Mouse (Mus musculus) limb, embryonic 14.5 days (tissue): ENCODE results near the gene Prr7. TPM values are rescaled to one million over a fixed set of nuclear protein-coding genes. Genes with fewer than 3 reads are reported as not detected.
A peak's percentile ranks its signal among the peaks of the same experiment; 100 is the strongest.
"Not testable (repeated sequence)": the region's sequence is repeated elsewhere in the genome, so short reads cannot be mapped to it uniquely, and the experiment has no call there.

Experiments used
- ATAC-seq: fragments of 200-750 bp; cut with Nextera tagmentation; 2 replicates; pipeline ENCODE4 v1.8.0; 2017; ENCODE audit warnings: low read depth, moderate number of reproducible peaks, moderate TSS enrichment; ENCODE audit not compliant: low FRiP score
- DNase-seq: peaks from one replicate; pipeline ENCODE4 v3.0.0-alpha.2; 2015; ENCODE audit warnings: low spot score
- H3K27ac ChIP-seq: fragments of 300-500 bp; sonication (generic); replicated peaks from 2 replicates; pipeline ENCODE4 v1.5.1; 2014; ENCODE audit warnings: low read depth, mild to moderate bottlenecking, low read length, moderate library complexity, mixed read lengths
- H3K27me3 ChIP-seq: fragments of 300-500 bp; sonication (generic); 2 replicates; pipeline ENCODE4 v1.6.1; 2014; ENCODE audit warnings: low read length, mixed read lengths; ENCODE audit not compliant: control insufficient read depth, insufficient read depth
- H3K36me3 ChIP-seq: fragments of 300-500 bp; sonication (generic); 2 replicates; pipeline ENCODE4 v1.6.1; 2014; ENCODE audit warnings: mild to moderate bottlenecking, low read length, moderate library complexity, mixed read lengths; ENCODE audit not compliant: control insufficient read depth, insufficient read depth
- H3K4me1 ChIP-seq: fragments of 300-500 bp; sonication (generic); 2 replicates; pipeline ENCODE4 v1.6.1; 2014; ENCODE audit warnings: antibody characterized with exemption, low read length, mixed read lengths; ENCODE audit not compliant: control insufficient read depth, insufficient read depth
- H3K4me2 ChIP-seq: fragments of 300-500 bp; sonication (generic); replicated peaks from 2 replicates; pipeline ENCODE4 v1.6.1; 2014; ENCODE audit warnings: low read depth, mild to moderate bottlenecking, low read length, moderate library complexity; ENCODE audit not compliant: severe bottlenecking
- H3K4me3 ChIP-seq: fragments of 300-500 bp; sonication (generic); replicated peaks from 2 replicates; pipeline ENCODE4 v1.5.1; 2014; ENCODE audit warnings: low read length
- H3K9ac ChIP-seq: fragments of 300-500 bp; sonication (generic); 2 replicates; pipeline ENCODE4 v1.6.1; 2014; ENCODE audit warnings: mild to moderate bottlenecking, low read depth, low read length, moderate library complexity; ENCODE audit not compliant: severe bottlenecking
- H3K9me3 ChIP-seq: fragments of 300-500 bp; sonication (generic); 2 replicates; pipeline ENCODE4 v1.6.1; 2016; ENCODE audit warnings: low read length; ENCODE audit not compliant: control insufficient read depth
- POLR2A ChIP-seq: fragments of 200-500 bp; IDR thresholded peaks from 2 replicates; pipeline ENCODE4 v1.8.0; 2012; ENCODE audit warnings: inconsistent platforms, mild to moderate bottlenecking, moderate library complexity, borderline replicate concordance; ENCODE audit not compliant: insufficient read depth, insufficient read length; ENCODE audit errors: extremely low read depth
- WGBS: fragments of 180-500 bp; shearing (Covaris S2); extraction: QIAGEN DNeasy Blood & Tissue Kit; methylation state at CpG from one replicate; pipeline ENCODE4 v1.1.7; 2014; 5-methylcytosine and 5-hydroxymethylcytosine counted together
- polyA plus RNA-seq, 2 experiments: library from polyadenylated mRNA; depleted of rRNA in 1 of 2; stranded (reverse) in 1 of 2; unstranded in 1 of 2; fragments of >200 nt; fragmentation: Nextera tagmentation in 1 of 2; extraction: Ambion mirVana in 1 of 2; gene quantifications; 2 replicates each; pipeline versions ENCODE4 v1.2.1 to v1.2.3; 2012 to 2014

Gene Prr7
- polyA plus RNA-seq, 2 experiments = 1.4 to 18.6 TPM

- H3K4me1 ChIP-seq = no peaks in the 10 kb centered on the region
- H3K27me3 ChIP-seq = no peaks in the 10 kb centered on the region
- no peak overlapping the region for H3K27ac ChIP-seq
- TF ChIP-seq POLR2A = no peak
- no peak for ATAC-seq
- H3K4me2 ChIP-seq = no peak overlapping the region
- no peaks in the 10 kb centered on the region for H3K36me3 ChIP-seq
- WGBS = 77% methylated on average over 10 of the region's 10 CpGs
- H3K4me3 ChIP-seq = no peak overlapping the region
- no peak for DNase-seq
- H3K9me3 ChIP-seq = no peaks in the 10 kb centered on the region
- H3K9ac ChIP-seq = no peak overlapping the region
These were observed 32.0 kb upstream of the Prr7 start for GRCm38 (mm10) chr13:55431889-55432685.

- WGBS = 73% methylated on average over 12 of the region's 15 CpGs
- not testable (repeated sequence) for H3K9me3 ChIP-seq, H3K4me3 ChIP-seq, ATAC-seq, H3K9ac ChIP-seq, H3K4me1 ChIP-seq, DNase-seq, H3K4me2 ChIP-seq, H3K27me3 ChIP-seq, H3K27ac ChIP-seq, H3K36me3 ChIP-seq
These were observed 26.9 kb upstream of the Prr7 start for GRCm38 (mm10) chr13:55437111-55437629.

GRCm38 (mm10) chr13:55443799-55444285 lies 20.2 kb upstream of the Prr7 start:
- H3K9me3 ChIP-seq = no peaks in the 10 kb centered on the region
- peak overlapping the region; percentile 70 for H3K4me3 ChIP-seq
- no peaks in the 10 kb centered on the region for H3K36me3 ChIP-seq
- peaks cover 16% of the 10 kb centered on the region for H3K4me1 ChIP-seq
- TF ChIP-seq POLR2A = no peak
- ATAC-seq (no peak), DNase-seq (no peak)
- 38% methylated on average over 9 of the region's 9 CpGs for WGBS
- no peaks in the 10 kb centered on the region for H3K27me3 ChIP-seq
- H3K9ac ChIP-seq = peak overlapping the region; percentile 52
- peak overlapping the region; percentile 70 for H3K4me2 ChIP-seq
- peak overlapping the region; percentile 88; the same call in 1 of the 2 replicates for H3K27ac ChIP-seq

GRCm38 (mm10) chr13:55444286-55444936 lies 19.7 kb upstream of the Prr7 start:
- Histone ChIP-seq H3K9ac (peak overlapping the region; percentile 52), H3K27ac (peak overlapping the region; percentile 88), H3K27me3 (no peaks in the 10 kb centered on the region), H3K36me3 (peaks cover 2% of the 10 kb centered on the region; the same call in 1 of the 2 replicates), H3K4me3 (peak overlapping the region; percentile 70), H3K4me2 (peak overlapping the region; percentile 70), H3K9me3 (no peaks in the 10 kb centered on the region), H3K4me1 (peaks cover 16% of the 10 kb centered on the region)
- DNase-seq = peak; percentile 81
- ATAC-seq = peak; percentile 81
- TF ChIP-seq POLR2A = peak; percentile 63; the same call in 1 of the 2 replicates
- 1% methylated on average over 31 of the region's 33 CpGs for WGBS

GRCm38 (mm10) chr13:55444937-55445315 lies 19.1 kb upstream of the Prr7 start, which contains the start of gene Grk6:
Grk6 (plus strand) TSS chr13:55445072.
- H3K27me3 ChIP-seq = no peaks in the 10 kb centered on the region
- H3K4me3 ChIP-seq = peak within 1 kb of the TSS; percentile 70
- peak; percentile 96 for ATAC-seq
- peak within 1 kb of the TSS; percentile 88 for H3K27ac ChIP-seq
- peaks cover 7% of the 10 kb centered on the region for H3K36me3 ChIP-seq
- H3K9ac ChIP-seq = peak within 1 kb of the TSS; percentile 86
- peak; percentile 100 for DNase-seq
- no peak for TF ChIP-seq POLR2A
- WGBS = under 1% methylated on average over 28 of the region's 35 CpGs
- H3K4me1 ChIP-seq = peaks cover 16% of the 10 kb centered on the region
- peak within 1 kb of the TSS; percentile 70 for H3K4me2 ChIP-seq
- H3K9me3 ChIP-seq = no peaks in the 10 kb centered on the region
